Mouse (Mus musculus) lung, postnatal 10 days (tissue): ENCODE results near the gene Gm17078.
"Not testable (repeated sequence)": the region's sequence is repeated elsewhere in the genome, so short reads cannot be mapped to it uniquely, and the experiment has no call there.

Source experiments
- DNase-seq: peaks from one replicate; pipeline ENCODE4 v3.0.0; 2021

Gene Gm17078

GRCm38 (mm10) chr14:51611210-51611609 is at the start of gene Gm17078:
TSS of gene Gm17078 (minus strand) at chr14:51611310.
- DNase-seq, result no peak

DNA sequence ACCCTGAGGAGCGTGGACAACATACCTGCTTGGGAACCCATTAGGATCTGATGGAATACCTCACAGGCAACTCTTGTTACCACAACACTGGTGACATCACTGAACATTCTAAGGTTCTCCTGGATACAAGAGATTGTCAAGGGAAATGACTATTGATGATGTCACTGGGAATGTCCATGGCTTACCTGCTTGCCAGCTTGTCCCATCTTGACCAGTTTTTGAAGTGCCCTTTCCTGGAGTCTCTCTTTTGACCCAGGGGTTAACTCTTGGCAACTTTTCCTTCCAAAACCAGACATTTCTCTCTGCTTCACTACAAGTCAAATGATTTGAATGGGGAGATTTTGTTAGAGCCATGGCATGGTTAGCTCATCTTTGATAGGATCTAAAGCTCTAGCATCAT is 24.5 kb upstream of the Gm17078 start, which contains the start of gene Gm4181:
Gene Gm4181, minus strand, starts transcription at position 101 of the 400 bp plus-strand sequence.
- not testable (repeated sequence) for DNase-seq

DNA sequence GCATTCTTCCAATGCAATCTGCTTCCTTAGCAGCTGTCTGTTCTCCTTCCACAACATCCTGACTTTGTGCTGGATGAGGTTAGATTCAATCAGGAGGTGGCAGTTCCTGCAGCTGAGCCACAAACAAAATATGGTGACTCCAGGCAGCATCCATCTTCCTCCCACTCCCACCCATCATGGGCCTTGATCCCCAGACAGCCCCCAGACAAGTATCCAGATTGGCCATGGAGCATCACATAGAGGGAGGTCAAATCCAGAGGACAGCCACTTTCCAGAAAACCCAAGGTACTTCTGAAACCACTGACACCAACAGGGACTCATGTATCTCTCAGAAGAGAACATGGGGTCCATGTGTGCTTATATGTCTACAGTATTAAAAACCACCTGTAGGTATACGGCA is 21.3 kb upstream of the Gm17078 start:
- DNase-seq, result peak; percentile 14

DNA sequence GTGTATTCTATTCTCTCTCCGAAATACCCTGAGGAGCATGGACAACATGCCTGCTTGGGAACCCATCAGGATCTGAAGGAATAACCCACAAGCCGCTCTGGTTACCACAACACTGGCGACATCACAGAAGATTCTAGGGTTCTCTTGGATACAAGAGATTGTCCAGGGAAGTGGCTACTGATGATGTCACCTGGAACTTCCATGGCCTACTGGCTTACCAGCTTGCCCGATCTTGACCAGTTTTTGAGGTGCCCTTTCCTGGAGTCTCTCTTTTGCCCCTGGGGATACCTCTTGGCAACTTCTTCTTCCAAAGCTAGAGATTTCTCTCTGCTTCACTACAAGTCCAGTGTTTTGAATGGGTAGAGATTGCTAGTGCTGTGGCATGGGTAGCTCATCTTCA is 19.1 kb downstream of the Gm17078 start, which contains the start of gene Gm17174:
Gene Gm17174, minus strand, starts transcription at position 101 of the 400 bp plus-strand sequence.
- not testable (repeated sequence) for DNase-seq

GRCm38 (mm10) chr14:51573963-51574362 is 37.1 kb downstream of the Gm17078 start, which contains the start of gene Gm17175:
TSS of gene Gm17175 (minus strand) at chr14:51574063.
- not testable (repeated sequence) for DNase-seq
